Mouse (Mus musculus): ENCODE results near the gene Spock1. TPM values are rescaled to one million over a fixed set of nuclear protein-coding genes. Genes with fewer than 3 reads are reported as not detected.

Gene Spock1
- total RNA-seq, 1 experiment = 0.40 TPM

DNA sequence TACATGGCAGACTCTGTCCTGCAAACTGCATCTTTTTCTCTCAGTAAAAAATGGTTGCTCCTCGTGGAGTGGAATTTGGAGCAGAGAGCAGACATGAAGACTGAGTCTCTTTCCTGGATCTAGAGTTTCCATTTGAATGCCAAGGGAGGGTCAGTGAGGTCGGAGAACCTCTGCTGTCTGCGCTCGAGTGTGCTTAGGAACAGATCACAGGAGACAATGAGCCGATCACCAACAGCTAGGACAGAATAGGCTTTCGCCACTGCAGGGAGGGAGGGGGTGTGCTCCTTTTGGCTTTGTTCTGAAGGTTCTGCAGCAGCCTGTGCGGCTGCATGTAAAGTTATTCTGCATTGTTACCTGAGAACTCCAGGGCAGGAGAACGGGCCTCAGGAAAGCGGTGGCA, 49.6 kb downstream of the Spock1 start:
- Histone ChIP-seq H3K4me1 (ENCODE audit: control insufficient read depth in 2 of 2, insufficient read depth in 2 of 2, low read length in 2 of 2, poor library complexity in 1 of 2) (no peaks in the 10 kb centered on the region), H3K4me3 (ENCODE audit: insufficient read depth in 1 of 2, low read depth in 1 of 2, low read length in 2 of 2, poor library complexity in 1 of 2, severe bottlenecking in 1 of 2) (no peak overlapping the region), H3K27ac (ENCODE audit: insufficient read depth, low read depth, low read length, poor library complexity, severe bottlenecking) (no peak overlapping the region), H3K9ac (ENCODE audit: insufficient read depth, low read depth, low read length, poor library complexity, severe bottlenecking) (no peak overlapping the region), H3K9me3 (ENCODE audit: control insufficient read depth, insufficient read depth, low read depth, low read length) (no peaks in the 10 kb centered on the region), H3K36me3 (ENCODE audit: control insufficient read depth, insufficient read depth, low read length, poor library complexity, severe bottlenecking) (no peaks in the 10 kb centered on the region)
- DNase-seq (ENCODE audit: low read depth, low spot score) = no peak
- in situ Hi-C loops (cut with MboI; ENCODE audit: low sequenced_read_pairs in 2 of 2, unreplicated experiment in 2 of 2) = no loop called here
- TF ChIP-seq ZNF384 (IDR thresholded peaks at IDR 0.05; ENCODE audit: low read depth, low read length) (no peak), CHD2 (IDR thresholded peaks at IDR 0.05; ENCODE audit: low read depth, low read length) (no peak), HCFC1 (IDR thresholded peaks at IDR 0.05; ENCODE audit: borderline replicate concordance, insufficient read depth, low read length) (no peak), MAFK (IDR thresholded peaks at IDR 0.05; ENCODE audit: insufficient read depth, low read depth, low read length) (no peak), ZC3H11A (IDR thresholded peaks at IDR 0.05; ENCODE audit: borderline replicate concordance, low read depth, low read length) (no peak)

DNA sequence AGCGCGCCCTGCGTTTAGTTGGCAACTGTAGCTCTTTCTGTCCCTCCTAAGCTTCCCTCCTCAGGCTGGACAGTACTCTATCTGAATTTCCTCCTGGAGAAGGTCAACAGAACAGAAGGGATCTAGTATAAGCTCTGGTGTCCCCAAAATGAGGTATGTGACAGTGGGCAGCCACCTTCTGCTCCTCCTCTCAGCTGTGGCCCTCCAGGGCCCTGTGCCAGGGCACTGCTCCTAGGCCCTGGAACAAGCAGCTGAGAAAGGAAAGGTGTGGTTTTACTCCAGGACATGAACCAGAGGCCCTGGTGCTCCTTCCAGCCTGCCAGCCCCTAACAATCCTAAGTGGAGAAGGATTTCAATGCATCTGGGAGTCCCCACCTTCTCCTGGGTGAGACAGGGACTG, 51.1 kb downstream of the Spock1 start:
- TF ChIP-seq CHD2 (IDR thresholded peaks at IDR 0.05; ENCODE audit: low read depth, low read length) = no peak
- TF ChIP-seq HCFC1 (IDR thresholded peaks at IDR 0.05; ENCODE audit: borderline replicate concordance, insufficient read depth, low read length) = no peak
- TF ChIP-seq ZNF384 (IDR thresholded peaks at IDR 0.05; ENCODE audit: low read depth, low read length) = no peak
- no peak for TF ChIP-seq MAFK (IDR thresholded peaks at IDR 0.05; ENCODE audit: insufficient read depth, low read depth, low read length)
- TF ChIP-seq ZC3H11A (IDR thresholded peaks at IDR 0.05; ENCODE audit: borderline replicate concordance, low read depth, low read length) = no peak
- in situ Hi-C loops (cut with MboI; ENCODE audit: low sequenced_read_pairs in 2 of 2, unreplicated experiment in 2 of 2) = no loop called here
- Histone ChIP-seq H3K4me1 (ENCODE audit: control insufficient read depth in 2 of 2, insufficient read depth in 2 of 2, low read length in 2 of 2, poor library complexity in 1 of 2) (no peaks in the 10 kb centered on the region), H3K9me3 (ENCODE audit: control insufficient read depth, insufficient read depth, low read depth, low read length) (no peaks in the 10 kb centered on the region), H3K27ac (ENCODE audit: insufficient read depth, low read depth, low read length, poor library complexity, severe bottlenecking) (no peak overlapping the region), H3K4me3 (ENCODE audit: insufficient read depth in 1 of 2, low read depth in 1 of 2, low read length in 2 of 2, poor library complexity in 1 of 2, severe bottlenecking in 1 of 2) (no peak overlapping the region), H3K9ac (ENCODE audit: insufficient read depth, low read depth, low read length, poor library complexity, severe bottlenecking) (no peak overlapping the region), H3K36me3 (ENCODE audit: control insufficient read depth, insufficient read depth, low read length, poor library complexity, severe bottlenecking) (no peaks in the 10 kb centered on the region)
- no peak for DNase-seq (ENCODE audit: low read depth, low spot score)

DNA sequence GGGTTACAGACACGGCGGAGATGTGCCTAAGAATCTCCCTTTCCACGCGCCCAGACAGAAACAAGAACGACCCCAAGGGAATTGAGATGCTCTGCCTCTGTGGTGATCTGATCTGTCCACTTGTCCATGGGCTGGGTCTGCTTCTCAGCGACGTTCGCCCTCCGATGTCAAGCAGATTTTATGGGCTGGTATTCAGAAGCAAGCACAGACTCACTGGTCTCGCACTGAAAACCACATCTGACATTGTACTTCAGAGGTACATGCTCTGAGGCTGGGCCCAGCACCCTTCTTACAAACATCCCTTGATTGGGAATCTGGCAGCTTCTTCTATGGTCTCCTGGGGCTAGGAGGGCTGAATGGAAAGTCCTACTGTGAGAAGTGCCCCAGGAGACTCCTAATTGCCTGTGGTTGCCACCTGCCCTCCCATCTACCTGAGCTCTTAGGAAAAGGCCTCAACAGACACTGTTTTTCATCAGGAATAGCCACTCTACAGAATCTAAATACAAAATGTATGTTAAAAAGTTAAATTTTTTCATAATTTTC, 51.8 kb downstream of the Spock1 start:
- H3K27ac ChIP-seq (ENCODE audit: insufficient read depth, low read depth, low read length, poor library complexity, severe bottlenecking) = no peak overlapping the region
- H3K9ac ChIP-seq (ENCODE audit: insufficient read depth, low read depth, low read length, poor library complexity, severe bottlenecking) = no peak overlapping the region
- TF ChIP-seq CHD2 (IDR thresholded peaks at IDR 0.05; ENCODE audit: low read depth, low read length) = no peak
- no peak for TF ChIP-seq MAFK (IDR thresholded peaks at IDR 0.05; ENCODE audit: insufficient read depth, low read depth, low read length)
- no peak for TF ChIP-seq ZC3H11A (IDR thresholded peaks at IDR 0.05; ENCODE audit: borderline replicate concordance, low read depth, low read length)
- TF ChIP-seq HCFC1 (IDR thresholded peaks at IDR 0.05; ENCODE audit: borderline replicate concordance, insufficient read depth, low read length) = no peak
- H3K4me1 ChIP-seq (ENCODE audit: control insufficient read depth in 2 of 2, insufficient read depth in 2 of 2, low read length in 2 of 2, poor library complexity in 1 of 2) = no peaks in the 10 kb centered on the region
- no peak for DNase-seq (ENCODE audit: low read depth, low spot score)
- in situ Hi-C loops (cut with MboI; ENCODE audit: low sequenced_read_pairs in 2 of 2, unreplicated experiment in 2 of 2) = no loop called here
- no peak overlapping the region for H3K4me3 ChIP-seq (ENCODE audit: insufficient read depth in 1 of 2, low read depth in 1 of 2, low read length in 2 of 2, poor library complexity in 1 of 2, severe bottlenecking in 1 of 2)
- H3K9me3 ChIP-seq (ENCODE audit: control insufficient read depth, insufficient read depth, low read depth, low read length) = no peaks in the 10 kb centered on the region
- no peaks in the 10 kb centered on the region for H3K36me3 ChIP-seq (ENCODE audit: control insufficient read depth, insufficient read depth, low read length, poor library complexity, severe bottlenecking)

DNA sequence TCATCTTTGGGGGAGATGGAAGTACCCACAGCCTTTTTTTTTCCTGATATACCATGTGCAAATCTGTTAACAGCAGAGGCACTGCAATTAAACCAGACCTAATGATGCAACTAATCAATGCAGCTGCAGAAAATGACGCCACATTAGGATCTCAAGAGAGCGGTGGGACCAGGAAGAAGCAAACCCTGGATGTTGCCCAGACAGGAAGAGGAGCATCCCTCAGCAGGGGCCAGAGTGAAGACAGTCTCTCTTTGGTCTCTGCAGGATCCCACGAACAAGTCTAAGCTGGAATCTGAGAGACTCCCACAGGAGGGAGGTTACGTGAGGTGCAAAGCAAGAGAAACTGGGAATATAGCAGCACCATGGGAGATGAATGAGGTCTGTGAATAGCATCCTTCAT, 52.4 kb downstream of the Spock1 start:
- in situ Hi-C loops (cut with MboI; ENCODE audit: low sequenced_read_pairs in 2 of 2, unreplicated experiment in 2 of 2) = no loop called here
- DNase-seq (ENCODE audit: low read depth, low spot score) = no peak
- H3K9ac ChIP-seq (ENCODE audit: insufficient read depth, low read depth, low read length, poor library complexity, severe bottlenecking) = no peak overlapping the region
- no peaks in the 10 kb centered on the region for H3K36me3 ChIP-seq (ENCODE audit: control insufficient read depth, insufficient read depth, low read length, poor library complexity, severe bottlenecking)
- H3K9me3 ChIP-seq (ENCODE audit: control insufficient read depth, insufficient read depth, low read depth, low read length) = no peaks in the 10 kb centered on the region
- no peaks in the 10 kb centered on the region for H3K4me1 ChIP-seq (ENCODE audit: control insufficient read depth in 2 of 2, insufficient read depth in 2 of 2, low read length in 2 of 2, poor library complexity in 1 of 2)
- H3K27ac ChIP-seq (ENCODE audit: insufficient read depth, low read depth, low read length, poor library complexity, severe bottlenecking) = no peak overlapping the region
- no peak for TF ChIP-seq MAFK (IDR thresholded peaks at IDR 0.05; ENCODE audit: insufficient read depth, low read depth, low read length)
- no peak for TF ChIP-seq CHD2 (IDR thresholded peaks at IDR 0.05; ENCODE audit: low read depth, low read length)
- no peak for TF ChIP-seq ZC3H11A (IDR thresholded peaks at IDR 0.05; ENCODE audit: borderline replicate concordance, low read depth, low read length)
- no peak for TF ChIP-seq HCFC1 (IDR thresholded peaks at IDR 0.05; ENCODE audit: borderline replicate concordance, insufficient read depth, low read length)
- TF ChIP-seq ZNF384 (IDR thresholded peaks at IDR 0.05; ENCODE audit: low read depth, low read length) = no peak
- no peak overlapping the region for H3K4me3 ChIP-seq (ENCODE audit: insufficient read depth in 1 of 2, low read depth in 1 of 2, low read length in 2 of 2, poor library complexity in 1 of 2, severe bottlenecking in 1 of 2)

DNA sequence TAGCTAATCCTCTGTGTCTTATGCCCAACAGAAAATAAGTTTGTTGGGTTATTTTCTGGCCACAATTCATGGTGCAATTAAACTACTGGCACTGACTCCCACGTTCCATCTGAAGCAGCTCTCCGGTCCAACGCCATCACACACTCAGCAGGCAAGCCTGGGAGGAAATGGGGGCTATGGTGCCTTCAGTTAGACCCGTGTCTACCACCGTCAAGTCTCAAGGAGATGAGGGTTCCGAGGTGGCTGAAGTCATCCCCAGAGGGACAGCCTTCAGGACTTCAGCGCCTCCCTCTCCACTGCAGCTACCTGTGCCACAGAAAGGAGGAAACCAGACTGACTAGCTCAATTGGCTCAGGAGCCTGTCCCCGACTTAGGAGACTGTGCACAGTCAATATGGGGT, 53.7 kb downstream of the Spock1 start:
- no peak overlapping the region; the same call in 1 of the 2 replicates for H3K27ac ChIP-seq (ENCODE audit: insufficient read depth, low read depth, low read length, poor library complexity, severe bottlenecking)
- TF ChIP-seq ZC3H11A (IDR thresholded peaks at IDR 0.05; ENCODE audit: borderline replicate concordance, low read depth, low read length) (no peak), ZNF384 (IDR thresholded peaks at IDR 0.05; ENCODE audit: low read depth, low read length) (no peak), HCFC1 (IDR thresholded peaks at IDR 0.05; ENCODE audit: borderline replicate concordance, insufficient read depth, low read length) (no peak), MAFK (IDR thresholded peaks at IDR 0.05; ENCODE audit: insufficient read depth, low read depth, low read length) (no peak), CHD2 (IDR thresholded peaks at IDR 0.05; ENCODE audit: low read depth, low read length) (no peak)
- H3K9me3 ChIP-seq (ENCODE audit: control insufficient read depth, insufficient read depth, low read depth, low read length) = no peaks in the 10 kb centered on the region
- H3K4me3 ChIP-seq (ENCODE audit: insufficient read depth in 1 of 2, low read depth in 1 of 2, low read length in 2 of 2, poor library complexity in 1 of 2, severe bottlenecking in 1 of 2) = no peak overlapping the region
- DNase-seq (ENCODE audit: low read depth, low spot score) = no peak
- H3K4me1 ChIP-seq (ENCODE audit: control insufficient read depth in 2 of 2, insufficient read depth in 2 of 2, low read length in 2 of 2, poor library complexity in 1 of 2) = no peaks in the 10 kb centered on the region
- H3K36me3 ChIP-seq (ENCODE audit: control insufficient read depth, insufficient read depth, low read length, poor library complexity, severe bottlenecking) = no peaks in the 10 kb centered on the region
- no peak overlapping the region for H3K9ac ChIP-seq (ENCODE audit: insufficient read depth, low read depth, low read length, poor library complexity, severe bottlenecking)
- in situ Hi-C loops (cut with MboI; ENCODE audit: low sequenced_read_pairs in 2 of 2, unreplicated experiment in 2 of 2) = no loop called here

Measured in ES-E14 (cell line).